Mouse (Mus musculus) T-helper 17 cell (primary cell): ENCODE measurements around the gene Ap1m2.
"Not testable (repeated sequence)": the region's sequence is repeated elsewhere in the genome, so short reads cannot be mapped to it uniquely, and the experiment has no call there.

ENCODE experiments used
- in situ Hi-C, 2 experiments: fragments of 300-600 bp; cut with MboI, MseI; formaldehyde crosslinking; loops; 1 replicate in 1 of 2; 2 replicates in 1 of 2; pipeline ENCODE4 v1.15.1; 2025; ENCODE audit warnings: high pct_unique_total_duplicates in 2 of 2

The Ap1m2 gene

DNA sequence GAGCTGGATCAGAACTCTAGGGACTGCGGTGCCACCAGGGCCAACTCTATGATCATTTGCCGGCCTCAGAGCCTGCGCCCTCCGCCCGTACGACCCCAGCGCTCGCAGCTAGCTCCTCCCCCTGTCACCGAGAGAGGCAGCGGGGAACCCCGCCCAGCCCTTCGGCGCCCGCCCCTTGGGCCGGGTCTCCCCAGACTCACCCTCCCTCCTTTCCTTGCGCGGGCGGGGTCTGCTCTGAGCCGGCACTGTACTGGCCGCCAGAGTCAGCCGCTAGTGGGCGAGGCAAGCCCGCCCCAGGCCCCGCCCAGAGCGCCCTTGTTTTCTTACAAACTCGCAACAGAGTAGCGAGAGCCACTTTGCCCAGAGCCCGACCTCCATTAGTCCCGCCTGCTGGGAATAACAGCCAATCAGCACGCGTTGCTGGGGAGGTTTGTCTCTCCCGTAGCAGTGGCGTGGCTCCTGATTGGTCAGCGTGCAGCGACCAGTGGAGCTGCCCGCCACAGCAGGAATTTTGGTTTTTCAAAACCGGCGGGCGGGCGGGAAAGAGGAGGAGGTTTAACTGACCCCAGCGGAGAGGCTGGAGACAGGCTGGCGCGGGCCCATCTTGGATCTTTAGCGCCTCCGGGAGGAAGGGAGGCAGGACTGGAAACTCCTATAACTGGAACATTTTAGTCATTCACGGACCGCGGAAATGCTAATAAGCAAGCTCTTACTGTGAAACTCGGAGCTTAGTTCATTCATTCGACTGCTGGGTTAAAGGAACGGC is 20.9 kb downstream of the Ap1m2 start, which contains the start of gene Cdkn2d:
Gene Cdkn2d (minus strand): TSS at position 386 of the 766 bp plus-strand sequence.
- in situ Hi-C loops = loop anchor here in 1 of 2 experiments (10.0 kb wide), 1 partner anchor 64 kb away; no protein-coding TSS in a partner anchor

GRCm38 (mm10) chr9:21290589-21290988 is 21.5 kb downstream of the Ap1m2 start:
- in situ Hi-C loops = loop anchor here in 1 of 2 experiments (10.0 kb wide), 1 partner anchor 64 kb away; no protein-coding TSS in a partner anchor

DNA sequence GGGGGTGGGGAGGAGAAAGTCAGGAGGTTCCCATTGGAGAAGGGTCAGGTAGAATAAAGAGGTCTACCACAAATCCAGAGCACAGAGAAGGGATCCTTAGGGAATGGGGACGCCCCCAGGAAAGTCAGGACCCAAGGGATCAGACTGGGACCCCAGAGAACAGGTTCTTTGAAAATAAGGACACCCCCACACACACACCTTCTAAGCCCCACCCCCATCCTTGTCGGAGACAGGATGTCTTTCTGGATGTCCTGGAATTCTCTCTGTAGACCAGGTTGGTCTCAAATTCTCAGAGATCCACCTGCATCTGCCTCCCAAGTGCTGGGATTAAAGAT is 22.8 kb downstream of the Ap1m2 start:
- in situ Hi-C loops = no loop called here

- in situ Hi-C loops = no loop called here
Observed at GRCm38 (mm10) chr9:21288404-21289336, 23.5 kb downstream of the Ap1m2 start.

DNA sequence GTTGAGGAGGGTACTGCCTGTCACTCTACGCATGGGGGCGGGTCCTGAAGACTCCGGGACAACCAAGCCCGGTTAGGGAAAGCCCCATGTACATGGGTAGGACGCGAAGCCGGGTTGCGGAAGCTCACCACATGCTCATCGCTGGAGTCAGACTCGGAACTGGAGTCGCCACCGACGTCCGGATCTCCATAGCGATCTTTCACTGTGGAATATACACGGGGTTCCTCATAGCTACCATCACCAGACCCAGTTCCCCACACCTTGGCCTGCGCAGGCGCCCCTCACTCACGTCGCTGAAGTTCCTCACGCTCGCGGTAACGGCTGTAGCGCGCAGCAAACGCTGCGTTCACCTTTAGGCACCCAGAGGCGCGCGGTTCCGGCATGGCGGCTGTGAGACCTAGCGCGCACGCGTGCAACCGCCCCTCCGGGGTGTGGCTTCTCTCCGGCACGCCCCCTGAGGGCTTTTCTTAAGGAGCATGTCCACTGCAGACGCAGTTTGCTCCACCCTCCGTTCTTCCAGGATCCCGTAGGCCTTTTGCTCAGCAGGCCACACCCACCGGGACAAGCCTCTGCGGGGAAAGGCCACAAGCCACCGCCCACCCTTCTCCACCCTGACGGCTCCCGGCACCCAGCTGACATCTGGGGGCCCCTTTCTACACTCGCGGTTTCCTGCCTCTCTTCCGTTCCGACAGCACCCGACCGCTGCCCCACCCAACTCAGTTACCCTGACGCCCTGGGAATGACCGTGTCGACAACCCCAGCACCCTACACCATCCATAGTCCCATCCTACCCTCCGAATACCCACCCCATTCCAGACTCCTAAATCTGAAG is 24.4 kb downstream of the Ap1m2 start, which contains the start of gene Kri1:
Gene Kri1 (minus strand): TSS at position 399 of the 832 bp plus-strand sequence.
- in situ Hi-C loops = no loop called here

GRCm38 (mm10) chr9:21286753-21287152 is 25.4 kb downstream of the Ap1m2 start:
- in situ Hi-C loops = no loop called here

DNA sequence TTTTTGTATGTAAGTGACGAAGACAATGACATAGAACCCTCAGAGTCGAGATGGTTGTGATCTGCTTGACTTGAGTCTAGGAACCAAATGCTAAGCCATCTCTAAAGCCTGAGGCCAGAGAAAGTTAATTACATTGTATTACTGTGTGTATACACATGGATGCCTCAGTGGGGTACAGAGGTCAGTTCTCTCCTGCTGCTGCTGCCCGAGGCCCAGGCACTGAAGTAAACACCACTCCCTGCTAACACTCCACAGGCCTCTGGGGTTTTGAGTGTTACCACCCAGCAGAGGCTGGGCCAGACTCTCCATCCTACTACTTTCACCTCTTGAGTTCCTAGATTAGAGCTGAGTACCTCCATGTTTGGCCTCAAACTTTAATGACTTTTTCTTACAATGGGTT is 28.1 kb downstream of the Ap1m2 start:
- in situ Hi-C loops = no loop called here

GRCm38 (mm10) chr9:21283591-21283990 is 28.5 kb downstream of the Ap1m2 start:
- in situ Hi-C loops = no loop called here

DNA sequence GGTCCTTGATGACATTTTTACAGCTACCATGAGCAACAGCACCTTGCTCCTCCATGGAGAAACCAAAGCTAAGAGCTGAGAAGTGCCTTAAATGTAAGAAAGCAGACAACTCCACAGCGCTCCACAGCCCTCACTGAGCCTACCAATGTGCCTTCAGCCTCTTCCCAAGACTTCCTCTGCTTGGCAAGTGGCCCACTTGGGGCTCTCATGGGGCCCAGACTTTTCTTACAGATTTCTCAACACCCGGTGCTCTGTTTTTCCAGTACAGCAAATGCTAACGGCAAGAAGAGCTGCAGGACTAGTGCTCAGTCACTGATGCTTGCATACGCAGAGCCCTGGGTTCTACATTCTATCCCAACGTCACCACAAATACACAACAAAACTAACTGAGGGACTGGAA is 34.4 kb downstream of the Ap1m2 start:
- in situ Hi-C loops = no loop called here

DNA sequence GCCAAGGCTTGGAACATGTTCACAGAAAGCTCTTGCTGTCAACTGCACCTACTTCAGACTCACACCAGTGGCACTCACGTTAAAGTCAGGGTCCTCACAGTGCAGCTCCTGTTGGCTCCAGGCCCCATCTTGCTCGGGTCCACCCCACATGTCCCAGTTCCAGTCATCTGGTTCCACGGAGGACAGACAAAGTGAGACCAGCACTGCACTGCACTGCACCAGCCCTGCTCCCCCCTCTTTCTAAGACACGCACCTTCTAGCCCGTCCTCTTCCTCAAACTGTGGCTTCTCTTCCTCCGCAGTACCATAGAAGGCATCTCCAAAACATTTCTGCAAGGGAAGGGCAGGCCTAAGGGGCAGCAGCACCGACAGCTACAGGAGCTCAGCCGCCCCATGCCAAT is 35.8 kb downstream of the Ap1m2 start:
- in situ Hi-C loops = no loop called here

GRCm38 (mm10) chr9:21275727-21276126 is 36.4 kb downstream of the Ap1m2 start:
- in situ Hi-C loops = no loop called here

DNA sequence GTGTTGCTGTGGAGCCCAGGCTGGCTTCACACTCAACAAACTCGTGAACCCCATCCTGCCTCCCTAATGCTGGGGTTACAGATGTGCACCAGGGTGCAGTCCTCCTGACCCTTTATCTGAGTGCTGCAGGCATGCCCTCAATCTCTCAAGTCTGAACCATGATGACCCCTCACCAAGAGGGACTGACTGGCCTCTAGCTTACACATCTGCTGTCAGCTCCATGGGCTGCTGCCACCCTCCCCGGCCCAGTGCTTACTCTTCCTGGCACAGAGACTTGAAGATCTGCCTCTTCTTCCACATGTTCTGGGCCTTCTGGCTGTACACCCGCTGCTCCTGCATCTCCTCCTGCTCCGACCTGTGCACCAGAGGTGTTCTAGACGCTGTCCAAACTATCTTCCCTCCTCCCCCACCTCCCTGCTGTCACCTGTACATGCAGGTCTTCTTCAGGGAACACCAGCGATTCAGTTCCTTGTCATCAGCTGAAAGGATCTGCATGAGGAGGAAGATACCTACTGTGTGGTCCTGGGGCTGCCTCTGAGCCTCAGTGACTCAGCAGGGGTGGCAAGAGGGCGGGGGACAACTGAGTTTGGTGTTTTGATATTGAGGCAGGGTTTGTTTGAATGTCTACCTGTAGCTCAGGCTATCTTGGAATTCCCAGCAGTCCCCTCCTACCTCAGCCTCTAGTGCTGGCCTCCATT is 37.0 kb downstream of the Ap1m2 start:
- in situ Hi-C loops = no loop called here

- in situ Hi-C loops = no loop called here
Observed at GRCm38 (mm10) chr9:21274336-21274735, 37.8 kb downstream of the Ap1m2 start.

DNA sequence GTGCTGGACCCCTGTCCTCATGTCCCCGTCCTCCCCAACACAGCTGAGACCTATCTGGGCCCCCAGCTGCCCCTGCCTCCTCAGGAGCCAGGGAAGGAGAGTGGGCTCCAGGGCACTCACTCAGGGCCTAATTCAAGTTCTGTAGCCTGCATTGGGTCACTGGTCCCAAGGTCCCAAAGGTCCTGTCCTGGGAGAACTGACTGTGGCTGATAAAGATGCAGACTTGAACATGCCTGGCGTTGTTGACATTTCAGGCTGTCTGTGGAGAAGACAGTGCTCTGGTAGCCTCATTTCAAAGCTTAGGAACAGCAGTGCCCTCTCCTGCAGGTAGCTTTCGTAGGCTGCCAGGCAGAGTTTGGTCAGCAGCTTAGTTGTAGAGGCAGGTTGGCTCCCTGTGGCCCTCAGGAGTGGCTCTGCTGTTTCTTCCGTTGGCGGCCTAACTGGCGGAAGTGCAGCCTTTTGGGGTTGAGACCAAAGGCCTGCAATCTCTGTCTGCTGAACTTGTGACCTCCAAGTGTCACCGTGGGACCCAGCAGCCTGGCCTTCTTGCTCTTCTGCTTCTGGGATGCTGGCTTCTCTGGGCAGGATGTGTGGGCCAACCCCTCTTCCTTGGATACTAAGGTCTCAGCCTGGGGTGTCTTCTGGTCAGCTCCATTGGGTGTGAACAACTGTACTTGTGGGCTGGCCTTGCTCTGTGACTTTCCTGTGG is 38.5 kb downstream of the Ap1m2 start:
- in situ Hi-C loops = no loop called here

- in situ Hi-C loops = no loop called here
Observed at GRCm38 (mm10) chr9:21273094-21273493, 39.0 kb downstream of the Ap1m2 start.

GRCm38 (mm10) chr9:21272391-21272790 is 39.7 kb downstream of the Ap1m2 start:
- in situ Hi-C loops = no loop called here

DNA sequence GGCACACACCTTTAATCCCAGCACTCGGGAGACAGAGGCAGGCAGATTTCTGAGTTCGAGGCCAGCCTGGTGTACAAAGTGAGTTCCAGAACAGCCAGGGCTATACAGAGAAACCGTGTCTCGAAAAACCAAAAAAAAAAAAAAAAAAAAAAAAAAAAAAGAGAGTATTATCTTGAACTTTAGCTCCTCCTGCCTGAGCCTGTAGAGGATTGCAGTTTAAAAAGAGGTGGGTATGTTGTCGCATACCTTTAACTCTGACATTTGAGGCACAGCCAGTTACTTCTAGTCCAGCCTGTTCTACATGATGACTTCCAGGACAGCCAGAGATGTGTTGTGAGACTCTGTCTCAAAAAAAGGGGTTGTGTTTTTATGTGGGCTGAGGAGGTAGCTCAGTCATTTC is 42.5 kb downstream of the Ap1m2 start:
- in situ Hi-C loops = not testable (repeated sequence)

DNA sequence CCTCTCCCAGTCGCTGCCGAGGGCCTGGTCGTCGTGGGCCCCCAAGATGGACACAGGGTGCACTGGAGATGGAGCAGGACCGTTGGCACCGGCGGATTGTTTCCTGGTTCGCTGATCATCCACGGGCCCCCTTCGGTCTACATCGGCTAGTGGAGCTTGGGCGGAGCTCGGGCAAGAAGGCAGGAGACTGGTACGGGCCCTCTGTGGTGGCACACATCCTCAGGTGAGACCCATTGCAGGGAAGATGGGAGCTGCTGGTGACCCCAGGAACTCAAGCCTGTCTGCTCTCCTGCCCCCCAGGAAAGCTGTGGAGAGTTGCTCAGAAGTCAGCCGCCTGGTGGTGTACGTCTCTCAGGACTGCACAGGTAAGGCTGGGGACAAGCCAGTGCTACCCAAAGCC is 43.8 kb downstream of the Ap1m2 start:
- in situ Hi-C loops = no loop called here

- in situ Hi-C loops = no loop called here
Observed at GRCm38 (mm10) chr9:21266889-21267288, 45.2 kb downstream of the Ap1m2 start.

DNA sequence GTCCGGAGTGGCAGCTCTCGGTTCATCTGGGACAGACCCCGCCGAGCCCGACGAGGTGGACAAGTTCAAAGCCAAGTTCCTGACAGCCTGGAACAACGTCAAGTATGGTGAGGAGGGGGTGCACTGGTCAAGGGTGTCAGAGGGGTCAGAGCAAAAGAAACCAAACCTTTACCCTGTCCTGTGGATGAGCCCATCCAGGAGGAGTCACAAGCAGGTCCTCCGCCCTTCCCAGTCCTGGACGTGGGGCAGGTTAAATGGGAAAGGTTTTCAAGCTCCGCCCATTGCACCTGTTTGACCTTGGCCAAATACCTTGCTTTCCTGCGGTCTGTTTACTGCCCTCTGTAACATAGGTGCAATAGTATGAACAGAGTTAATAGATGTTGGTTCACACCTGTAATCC is 46.5 kb downstream of the Ap1m2 start:
- in situ Hi-C loops = no loop called here
